In the genomic region with DNA sequence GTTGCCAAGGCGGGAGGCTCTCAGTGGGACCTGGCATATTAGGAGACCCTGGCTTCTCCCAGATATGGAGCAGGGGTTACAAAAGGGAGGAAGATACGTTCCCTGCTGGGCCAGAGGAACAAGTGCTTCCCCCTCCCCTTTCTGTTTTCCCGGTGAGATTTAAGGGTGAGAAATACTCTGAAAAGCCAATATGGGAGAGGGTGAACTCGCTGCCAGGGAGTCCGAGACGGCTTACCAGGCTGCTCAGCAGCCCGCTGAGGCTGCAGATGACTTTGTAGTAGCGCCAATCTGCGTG, we compare ENCODE assay signal across 8 mouse cellular contexts. TPM values are rescaled to one million over a fixed set of nuclear protein-coding genes. Genes with fewer than 3 reads are reported as not detected.
DNase-seq lines count a peak whose midpoint lies in the region; ATAC-seq and TF ChIP-seq lines count a peak whose summit lies in the region.

No protein-coding gene starts in this region.

- H3K36me3 ChIP-seq in myocyte (ENCODE audit: control insufficient read depth, insufficient read depth), result no peaks in the 10 kb centered on the region

- no peak overlapping the region for H3ac ChIP-seq in myocyte (ENCODE audit: control insufficient read depth, insufficient read length)

- peaks cover 6% of the 10 kb centered on the region; the same call in 1 of the 2 replicates for H3K4me1 ChIP-seq in embryonic fibroblast, embryonic 13.5 days (ENCODE audit: control insufficient read depth, insufficient read depth, low read length)

- H3K27me3 ChIP-seq in myocyte (ENCODE audit: control insufficient read depth, insufficient read depth, insufficient read length), result no peaks in the 10 kb centered on the region

- peak overlapping the region; percentile 24 for H3K4me2 ChIP-seq in myocyte (ENCODE audit: low read depth)

- peak; percentile 25 for ATAC-seq in inflammation-experienced regulatory T-cells, adult 6 months

- H3K27ac ChIP-seq in embryonic fibroblast, embryonic 13.5 days (ENCODE audit: insufficient read depth, low read length), result peak overlapping the region; percentile 32

- TF ChIP-seq POLR2A in embryonic fibroblast, embryonic 13.5 days (IDR thresholded peaks at IDR 0.05; ENCODE audit: low read depth, low read length), result no peak; the same call in 1 of the 2 replicates
- no peak for TF ChIP-seq POLR2A in myocyte (IDR thresholded peaks at IDR 0.05; ENCODE audit: insufficient read length, low read depth)

- intact Hi-C loops in left cerebral cortex, postnatal 25 days (cut with DNase I), result no loop called here

- peak; percentile 57 to 77 for DNase-seq in left cerebral cortex, postnatal 25 days (ENCODE audit: low spot score in 2 of 2)
- DNase-seq in left cerebral cortex, adult 9 months (ENCODE audit: low spot score in 2 of 2), result no peak
- DNase-seq in natural killer cell, adult 2 months (ENCODE audit: low spot score in 2 of 2), result no peak
- no peak for DNase-seq in thymus, adult 18-20 months
- no peak for DNase-seq in frontal cortex, adult 2 months (ENCODE audit: extremely low spot score in 1 of 2, low spot score in 1 of 2)

- no peak for TF ChIP-seq CTCF in embryonic fibroblast, embryonic 13.5 days (IDR thresholded peaks at IDR 0.05; ENCODE audit: borderline replicate concordance, insufficient read depth, low read length)

- peak overlapping the region; percentile 1; the same call in 1 of the 2 replicates for H3K4me3 ChIP-seq in embryonic fibroblast, embryonic 13.5 days (ENCODE audit: insufficient read depth, low read length)
- no peak overlapping the region for H3K4me3 ChIP-seq in myocyte

- H3K79me2 ChIP-seq in myocyte (ENCODE audit: control insufficient read depth, insufficient read depth), result no peaks in the 10 kb centered on the region

TF ChIP-seq in myocyte, 11 proteins besides CTCF, POLR2A, EP300 and RAD21:
- no peak for TF ChIP-seq POLR2AphosphoS2 (IDR thresholded peaks at IDR 0.05; ENCODE audit: insufficient read length, low read depth)
- no peak for TF ChIP-seq E2F4 (IDR thresholded peaks at IDR 0.05; ENCODE audit: insufficient read depth)
- no peak for TF ChIP-seq TCF3 (IDR thresholded peaks at IDR 0.05; ENCODE audit: insufficient read length, low read depth)
- TF ChIP-seq MYOD1 (IDR thresholded peaks at IDR 0.05; ENCODE audit: control insufficient read depth in 1 of 3, insufficient read length in 2 of 3, low read depth in 2 of 3), result no peak
- no peak for TF ChIP-seq SRF (IDR thresholded peaks at IDR 0.05; ENCODE audit: control insufficient read depth, insufficient read length, low read depth)
- no peak for TF ChIP-seq USF1 (IDR thresholded peaks at IDR 0.05; ENCODE audit: low read depth)
- TF ChIP-seq REST (IDR thresholded peaks at IDR 0.05; ENCODE audit: insufficient read depth, insufficient read length), result no peak
- no peak for TF ChIP-seq MYOG (IDR thresholded peaks at IDR 0.05; ENCODE audit: control insufficient read depth in 1 of 3, insufficient read depth in 1 of 3, insufficient read length in 2 of 3, low read depth in 2 of 3)
- no peak for TF ChIP-seq TCF12 (IDR thresholded peaks at IDR 0.05; ENCODE audit: insufficient read depth, poor library complexity, severe bottlenecking)
- TF ChIP-seq CEBPB (IDR thresholded peaks at IDR 0.05; ENCODE audit: insufficient read depth, poor library complexity, severe bottlenecking), result no peak
- TF ChIP-seq MAX (IDR thresholded peaks at IDR 0.05; ENCODE audit: low read depth), result no peak

RNA-seq across cellular contexts. Expression of a gene that starts 26.7 kb away (rescaled TPM):
- total RNA-seq in left cerebral cortex, postnatal 25 days (2021), result 1,000 to 10,000 TPM; 2,216 to 2,449 TPM
- polyA plus RNA-seq in embryonic fibroblast, embryonic 13.5 days (2011; ENCODE audit: insufficient read length, low read depth, missing spikeins), result 1,045 and 1,155 TPM in 2 replicates
- 100 to 1,000 TPM; 610 to 787 (median 639) TPM for polyA plus RNA-seq in inflammation-experienced regulatory T-cells, adult 6 months (2017; shearing (Covaris generic))
- polyA plus RNA-seq in myocyte (2012; fragmentation: generic; extraction: Trizol), result 271 TPM
- polyA plus RNA-seq in frontal cortex, adult 2 months (2012; rRNA removed), result 2,836 and 2,917 TPM in 2 replicates

RNA-seq across cellular contexts. Expression of a gene that starts 45.8 kb away (rescaled TPM):
- under 1 TPM in 1 of 2 experiments, not detected in 1; 0.62 TPM for total RNA-seq in left cerebral cortex, postnatal 25 days (2021)
- polyA plus RNA-seq in embryonic fibroblast, embryonic 13.5 days (2011; ENCODE audit: insufficient read length, low read depth, missing spikeins), result not detected in 2 replicates
- under 1 TPM in 1 of 3 experiments, not detected in 2; 0.43 TPM for polyA plus RNA-seq in inflammation-experienced regulatory T-cells, adult 6 months (2017; shearing (Covaris generic))
- not detected for polyA plus RNA-seq in myocyte (2012; fragmentation: generic; extraction: Trizol)
- not detected in 2 replicates for polyA plus RNA-seq in frontal cortex, adult 2 months (2012; rRNA removed)

Comparison
In these comparisons a context has a peak if more than half of its experiments do, and no peak if none do; other contexts are left out.
1. DNase-seq: peak in left cerebral cortex, postnatal 25 days (2 of 2); none in left cerebral cortex, adult 9 months (0 of 2), natural killer cell, adult 2 months (0 of 2), thymus, adult 18-20 months (0 of 2) and frontal cortex, adult 2 months (0 of 2).